Mouse (Mus musculus): ENCODE measurements around the gene Adgrl3. TPM values are rescaled to one million over a fixed set of nuclear protein-coding genes. Genes with fewer than 3 reads are reported as not detected.

Adgrl3 gene
- polyA plus RNA-seq, 1 experiment: 17.1 TPM

DNA sequence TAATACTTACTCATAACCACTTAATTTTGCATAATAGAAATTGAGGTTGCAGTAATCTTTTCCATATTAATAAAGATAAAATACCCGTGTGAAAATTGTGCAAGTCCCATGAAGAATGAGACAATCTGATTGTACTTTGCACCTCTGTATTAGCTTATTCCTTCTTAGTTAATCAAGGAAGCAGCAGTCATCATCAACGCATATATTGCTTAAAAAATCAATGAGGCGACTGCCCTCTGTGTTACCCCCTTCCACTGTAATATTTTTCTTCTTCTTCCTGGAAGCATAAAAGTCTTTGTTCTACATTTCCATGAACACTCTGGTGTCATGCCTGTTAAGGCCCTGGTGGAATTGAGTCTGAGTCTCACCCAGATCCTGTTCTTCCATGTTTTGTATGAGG lies 416.4 kb downstream of the Adgrl3 start:
- TF ChIP-seq POLR2A (IDR thresholded peaks at IDR 0.05; ENCODE audit: control insufficient read depth, low read depth, low read length) (no peak), CTCF (IDR thresholded peaks at IDR 0.05; ENCODE audit: control insufficient read depth, insufficient read depth, insufficient replicate concordance, low read depth, low read length) (no peak)
- Histone ChIP-seq H3K27me3 (ENCODE audit: control insufficient read depth, insufficient read depth, low read length) (no peaks in the 10 kb centered on the region), H3K4me3 (ENCODE audit: control insufficient read depth, low read depth, low read length) (no peak overlapping the region), H3K4me1 (ENCODE audit: control insufficient read depth, insufficient read depth, low read length) (no peaks in the 10 kb centered on the region), H3K27ac (ENCODE audit: control insufficient read depth, insufficient read depth, low read depth, low read length) (no peak overlapping the region), H3K36me3 (ENCODE audit: control insufficient read depth, insufficient read depth, low read length) (no peaks in the 10 kb centered on the region)

DNA sequence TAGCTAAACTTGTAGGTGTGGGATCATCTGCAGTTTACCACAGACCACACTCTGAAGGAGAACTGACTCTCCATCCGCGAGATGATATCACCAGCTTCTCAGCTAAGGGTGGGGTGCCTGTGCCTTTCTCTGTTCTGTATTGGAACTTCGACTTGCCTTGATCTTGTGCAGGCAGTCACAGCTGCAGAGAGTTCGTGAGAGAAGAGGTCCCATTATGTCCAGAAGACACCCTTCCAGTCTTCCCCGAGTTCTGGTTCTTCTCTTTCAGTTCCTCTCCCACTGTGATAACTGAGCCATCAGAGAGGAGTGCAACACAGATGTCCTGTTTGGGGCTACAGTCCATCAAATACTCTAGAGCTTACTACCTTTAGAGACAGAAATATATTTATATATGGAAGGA lies 422.2 kb downstream of the Adgrl3 start:
- no peaks in the 10 kb centered on the region for H3K36me3 ChIP-seq (ENCODE audit: control insufficient read depth, insufficient read depth, low read length)
- H3K4me1 ChIP-seq (ENCODE audit: control insufficient read depth, insufficient read depth, low read length): no peaks in the 10 kb centered on the region
- no peak overlapping the region for H3K27ac ChIP-seq (ENCODE audit: control insufficient read depth, insufficient read depth, low read depth, low read length)
- H3K27me3 ChIP-seq (ENCODE audit: control insufficient read depth, insufficient read depth, low read length): no peaks in the 10 kb centered on the region
- no peak for TF ChIP-seq POLR2A (IDR thresholded peaks at IDR 0.05; ENCODE audit: control insufficient read depth, low read depth, low read length)
- H3K4me3 ChIP-seq (ENCODE audit: control insufficient read depth, low read depth, low read length): no peak overlapping the region

DNA sequence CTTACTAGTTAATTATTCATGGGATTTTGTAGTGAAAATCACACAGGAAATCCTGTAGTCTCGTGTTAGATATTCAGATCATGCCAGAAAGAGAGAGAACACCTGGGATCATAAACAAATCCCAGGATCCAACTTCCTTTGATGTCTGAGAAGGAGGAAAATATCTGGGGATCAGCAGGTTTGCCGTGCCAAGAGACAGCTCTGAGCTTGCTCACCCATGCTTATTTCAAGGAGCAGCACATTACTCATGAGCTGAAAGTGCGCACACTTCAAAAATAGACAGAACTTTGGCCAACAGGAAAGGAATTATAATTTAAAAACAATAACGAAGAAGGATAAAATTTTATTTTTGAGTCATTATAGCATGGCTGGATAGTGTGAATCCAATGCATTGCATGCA lies 446.0 kb downstream of the Adgrl3 start:
- Histone ChIP-seq H3K27ac (ENCODE audit: control insufficient read depth, insufficient read depth, low read depth, low read length) (no peak overlapping the region), H3K36me3 (ENCODE audit: control insufficient read depth, insufficient read depth, low read length) (no peaks in the 10 kb centered on the region), H3K4me1 (ENCODE audit: control insufficient read depth, insufficient read depth, low read length) (no peaks in the 10 kb centered on the region), H3K27me3 (ENCODE audit: control insufficient read depth, insufficient read depth, low read length) (no peaks in the 10 kb centered on the region), H3K4me3 (ENCODE audit: control insufficient read depth, low read depth, low read length) (no peak overlapping the region)
- TF ChIP-seq POLR2A (IDR thresholded peaks at IDR 0.05; ENCODE audit: control insufficient read depth, low read depth, low read length): no peak
- TF ChIP-seq CTCF (IDR thresholded peaks at IDR 0.05; ENCODE audit: control insufficient read depth, insufficient read depth, insufficient replicate concordance, low read depth, low read length): no peak

DNA sequence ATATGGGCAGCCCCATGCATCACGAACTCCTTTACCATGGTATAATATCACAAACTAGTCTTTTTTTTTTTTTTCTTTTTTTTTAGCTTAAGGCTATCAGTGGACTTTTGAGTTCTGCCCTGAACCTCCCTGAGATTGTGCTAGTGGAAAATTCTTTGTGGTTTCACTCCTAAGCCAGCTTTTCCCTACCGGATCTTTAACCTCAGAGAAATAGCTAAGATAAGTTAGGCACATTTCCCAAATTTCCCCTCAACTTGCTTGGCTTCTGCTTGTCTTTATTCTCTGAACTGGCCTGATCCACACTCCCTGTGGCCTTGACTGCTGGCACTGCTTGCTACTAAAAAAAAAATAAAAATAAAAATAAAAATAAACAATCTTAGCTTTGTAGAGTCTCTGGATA lies 454.7 kb downstream of the Adgrl3 start:
- Histone ChIP-seq H3K27me3 (ENCODE audit: control insufficient read depth, insufficient read depth, low read length) (no peaks in the 10 kb centered on the region), H3K27ac (ENCODE audit: control insufficient read depth, insufficient read depth, low read depth, low read length) (no peak overlapping the region), H3K4me1 (ENCODE audit: control insufficient read depth, insufficient read depth, low read length) (no peaks in the 10 kb centered on the region), H3K4me3 (ENCODE audit: control insufficient read depth, low read depth, low read length) (no peak overlapping the region), H3K36me3 (ENCODE audit: control insufficient read depth, insufficient read depth, low read length) (no peaks in the 10 kb centered on the region)
- no peak for TF ChIP-seq POLR2A (IDR thresholded peaks at IDR 0.05; ENCODE audit: control insufficient read depth, low read depth, low read length)
- no peak for TF ChIP-seq CTCF (IDR thresholded peaks at IDR 0.05; ENCODE audit: control insufficient read depth, insufficient read depth, insufficient replicate concordance, low read depth, low read length)

DNA sequence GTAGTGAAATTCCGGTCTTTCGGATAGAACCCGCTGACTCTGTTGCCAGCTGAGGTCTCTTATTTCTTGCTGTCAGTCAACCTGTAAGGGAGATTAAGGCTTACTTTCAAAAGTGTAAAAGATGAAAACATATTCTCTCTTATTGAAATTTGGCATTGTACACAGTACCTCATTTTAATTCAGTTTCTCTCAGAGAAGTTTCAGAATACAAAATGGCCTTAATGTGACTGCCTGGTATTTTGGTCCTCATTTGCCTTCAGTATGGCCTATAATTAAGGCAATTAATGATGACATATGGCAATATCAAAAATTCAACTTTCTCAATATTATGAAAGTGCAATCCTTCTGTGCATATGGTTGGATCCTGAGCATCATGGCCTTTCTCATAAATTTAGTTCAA lies 455.5 kb downstream of the Adgrl3 start:
- TF ChIP-seq POLR2A (IDR thresholded peaks at IDR 0.05; ENCODE audit: control insufficient read depth, low read depth, low read length) (no peak), CTCF (IDR thresholded peaks at IDR 0.05; ENCODE audit: control insufficient read depth, insufficient read depth, insufficient replicate concordance, low read depth, low read length) (no peak)
- no peaks in the 10 kb centered on the region for H3K36me3 ChIP-seq (ENCODE audit: control insufficient read depth, insufficient read depth, low read length)
- H3K4me3 ChIP-seq (ENCODE audit: control insufficient read depth, low read depth, low read length): no peak overlapping the region
- H3K27ac ChIP-seq (ENCODE audit: control insufficient read depth, insufficient read depth, low read depth, low read length): no peak overlapping the region
- H3K4me1 ChIP-seq (ENCODE audit: control insufficient read depth, insufficient read depth, low read length): no peaks in the 10 kb centered on the region
- H3K27me3 ChIP-seq (ENCODE audit: control insufficient read depth, insufficient read depth, low read length): no peaks in the 10 kb centered on the region

DNA sequence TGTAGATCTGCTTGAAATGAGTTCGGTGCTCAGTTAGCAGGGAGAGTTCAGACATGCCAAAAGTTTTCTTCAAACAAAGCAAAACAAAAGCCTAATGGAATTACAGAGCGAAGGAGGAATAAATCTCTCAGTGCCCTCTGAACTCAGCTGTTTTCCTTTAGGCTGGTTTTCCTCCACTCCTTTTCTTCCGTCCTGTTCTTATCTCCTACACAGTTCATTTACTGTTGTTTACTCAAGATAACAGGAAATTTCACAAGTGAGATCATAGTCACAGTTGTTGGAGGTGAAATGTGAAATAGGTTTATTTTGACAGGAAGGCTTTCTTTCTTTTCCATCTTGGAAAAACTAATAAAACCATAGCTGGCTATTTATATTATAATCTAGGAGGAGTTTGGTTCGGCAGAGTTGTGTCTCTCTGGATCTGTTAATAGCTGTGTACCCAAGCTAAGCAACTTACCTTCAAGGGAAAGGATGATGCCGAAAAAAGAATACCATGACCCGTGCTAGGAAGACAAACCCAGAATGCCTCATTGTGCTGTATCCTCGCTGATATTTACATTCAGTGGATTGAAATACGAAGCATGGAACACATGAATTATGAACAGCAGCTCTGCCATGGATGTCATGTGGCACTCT lies 456.2 kb downstream of the Adgrl3 start:
- TF ChIP-seq CTCF (IDR thresholded peaks at IDR 0.05; ENCODE audit: control insufficient read depth, insufficient read depth, insufficient replicate concordance, low read depth, low read length) (no peak), POLR2A (IDR thresholded peaks at IDR 0.05; ENCODE audit: control insufficient read depth, low read depth, low read length) (no peak)
- H3K4me3 ChIP-seq (ENCODE audit: control insufficient read depth, low read depth, low read length): no peak overlapping the region
- no peaks in the 10 kb centered on the region for H3K36me3 ChIP-seq (ENCODE audit: control insufficient read depth, insufficient read depth, low read length)
- H3K4me1 ChIP-seq (ENCODE audit: control insufficient read depth, insufficient read depth, low read length): no peaks in the 10 kb centered on the region
- H3K27me3 ChIP-seq (ENCODE audit: control insufficient read depth, insufficient read depth, low read length): no peaks in the 10 kb centered on the region
- H3K27ac ChIP-seq (ENCODE audit: control insufficient read depth, insufficient read depth, low read depth, low read length): no peak overlapping the region

DNA sequence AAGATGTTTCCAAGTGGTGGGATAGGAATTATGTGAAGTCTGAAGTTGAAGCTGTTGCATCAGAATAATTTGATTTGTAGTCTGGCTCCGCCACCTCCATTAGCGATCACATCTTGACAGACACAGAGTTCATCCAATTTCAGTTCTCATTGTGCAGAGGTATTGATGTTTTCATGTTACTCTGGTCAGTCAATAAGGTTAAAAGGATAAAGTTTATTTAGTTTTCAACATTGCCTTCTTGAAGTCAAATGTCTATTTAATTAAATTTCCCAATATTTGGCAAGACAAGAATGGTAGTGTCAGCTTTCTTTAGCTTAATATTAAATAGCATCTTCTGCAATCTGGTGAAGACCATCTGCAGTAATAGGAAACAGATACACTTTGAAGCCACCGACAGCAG lies 461.0 kb downstream of the Adgrl3 start:
- Histone ChIP-seq H3K27me3 (ENCODE audit: control insufficient read depth, insufficient read depth, low read length) (no peaks in the 10 kb centered on the region), H3K36me3 (ENCODE audit: control insufficient read depth, insufficient read depth, low read length) (no peaks in the 10 kb centered on the region), H3K27ac (ENCODE audit: control insufficient read depth, insufficient read depth, low read depth, low read length) (no peak overlapping the region), H3K4me3 (ENCODE audit: control insufficient read depth, low read depth, low read length) (no peak overlapping the region), H3K4me1 (ENCODE audit: control insufficient read depth, insufficient read depth, low read length) (no peaks in the 10 kb centered on the region)
- no peak for TF ChIP-seq CTCF (IDR thresholded peaks at IDR 0.05; ENCODE audit: control insufficient read depth, insufficient read depth, insufficient replicate concordance, low read depth, low read length)
- no peak for TF ChIP-seq POLR2A (IDR thresholded peaks at IDR 0.05; ENCODE audit: control insufficient read depth, low read depth, low read length)

DNA sequence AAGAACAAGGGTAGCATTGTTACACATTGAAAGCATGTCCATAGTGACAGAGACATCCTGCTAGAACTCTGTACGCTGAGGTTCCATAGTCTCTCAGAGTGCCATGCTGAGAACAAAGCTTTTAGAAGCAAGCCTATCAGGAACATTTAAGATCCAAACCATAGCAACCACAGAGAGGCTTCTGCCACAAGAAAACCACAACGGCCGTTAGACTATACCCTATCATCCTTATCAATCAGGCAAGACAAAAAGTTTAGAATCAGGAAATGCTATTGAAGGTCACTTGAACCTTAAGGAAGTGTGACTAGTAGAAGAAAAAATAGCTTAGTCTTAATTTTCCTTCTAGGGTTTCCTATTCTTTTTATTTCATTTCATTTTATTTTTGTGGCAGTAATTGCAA lies 464.0 kb downstream of the Adgrl3 start:
- H3K4me1 ChIP-seq (ENCODE audit: control insufficient read depth, insufficient read depth, low read length): no peaks in the 10 kb centered on the region
- no peaks in the 10 kb centered on the region for H3K36me3 ChIP-seq (ENCODE audit: control insufficient read depth, insufficient read depth, low read length)
- H3K27ac ChIP-seq (ENCODE audit: control insufficient read depth, insufficient read depth, low read depth, low read length): no peak overlapping the region
- TF ChIP-seq POLR2A (IDR thresholded peaks at IDR 0.05; ENCODE audit: control insufficient read depth, low read depth, low read length) (no peak), CTCF (IDR thresholded peaks at IDR 0.05; ENCODE audit: control insufficient read depth, insufficient read depth, insufficient replicate concordance, low read depth, low read length) (no peak)
- no peak overlapping the region for H3K4me3 ChIP-seq (ENCODE audit: control insufficient read depth, low read depth, low read length)
- no peaks in the 10 kb centered on the region for H3K27me3 ChIP-seq (ENCODE audit: control insufficient read depth, insufficient read depth, low read length)
